Mouse (Mus musculus): ENCODE results near the gene Gm21985.

- TF ChIP-seq GATA1 (IDR thresholded peaks at IDR 0.05; ENCODE audit: low read length) (no peak), TAL1 (IDR thresholded peaks at IDR 0.05; ENCODE audit: low read length) (no peak)
Measured at GRCm38 (mm10) chr2:112367222-112367621, 101.1 kb downstream of the Gm21985 start.
